Mouse (Mus musculus): Measurements from ENCODE around the gene Kmt2e.

GRCm38 (mm10) chr5:23388091-23388490 lies 46.1 kb upstream of the Kmt2e start:
- TF ChIP-seq POLR2A (IDR thresholded peaks at IDR 0.05; ENCODE audit: insufficient read depth, low read depth, low read length) (no peak), CTCF (IDR thresholded peaks at IDR 0.05) (no peak), EP300 (IDR thresholded peaks at IDR 0.05; ENCODE audit: insufficient read depth, low read depth, low read length) (no peak)

Data from heart, adult 2 months (tissue).